Mouse (Mus musculus): Measurements from ENCODE around the gene Tmem221.

The Tmem221 gene

GRCm38 (mm10) chr8:71545053-71545452, 13.6 kb downstream of the Tmem221 start:
- no peak for DNase-seq

GRCm38 (mm10) chr8:71543755-71544154, 14.9 kb downstream of the Tmem221 start:
- no peak for DNase-seq

GRCm38 (mm10) chr8:71542632-71543343, 15.9 kb downstream of the Tmem221 start, which contains the start of gene Mvb12a:
Gene Mvb12a, plus strand, starts transcription at chr8:71542922.
- peak; percentile 98 to 99 for DNase-seq

GRCm38 (mm10) chr8:71537028-71537867, 21.4 kb downstream of the Tmem221 start, which contains the start of gene Bst2:
Gene Bst2, minus strand, starts transcription at chr8:71537456.
- DNase-seq: peak; percentile 93 to 94

GRCm38 (mm10) chr8:71535663-71536062, 23.0 kb downstream of the Tmem221 start:
- no peak for DNase-seq

GRCm38 (mm10) chr8:71534263-71534810, 24.3 kb downstream of the Tmem221 start:
- DNase-seq: no peak

GRCm38 (mm10) chr8:71530735-71531467, 27.8 kb downstream of the Tmem221 start:
- DNase-seq: peak in 1 of 2 experiments; percentile 47

GRCm38 (mm10) chr8:71528362-71529073, 30.2 kb downstream of the Tmem221 start:
- peak in 1 of 2 experiments; percentile 47 for DNase-seq

- DNase-seq: no peak
Measured at GRCm38 (mm10) chr8:71527162-71527870, 31.4 kb downstream of the Tmem221 start.

- DNase-seq: no peak
Measured at GRCm38 (mm10) chr8:71526272-71526671, 32.4 kb downstream of the Tmem221 start.

GRCm38 (mm10) chr8:71525226-71526050, 33.2 kb downstream of the Tmem221 start, which contains the start of gene Ccdc194:
Gene Ccdc194, minus strand, starts transcription at chr8:71525711.
- DNase-seq: no peak

- peak; percentile 91 to 95 for DNase-seq
Measured at GRCm38 (mm10) chr8:71521634-71522033, 37.0 kb downstream of the Tmem221 start.

- DNase-seq: peak; percentile 47 to 76
Measured at GRCm38 (mm10) chr8:71519037-71519825, 39.4 kb downstream of the Tmem221 start.

- DNase-seq: peak in 1 of 2 experiments; percentile 73
Measured at GRCm38 (mm10) chr8:71516786-71517185, 41.9 kb downstream of the Tmem221 start.

GRCm38 (mm10) chr8:71515043-71515442, 43.6 kb downstream of the Tmem221 start:
- no peak for DNase-seq

- no peak for DNase-seq
Measured at GRCm38 (mm10) chr8:71513018-71513754, 45.5 kb downstream of the Tmem221 start.

- peak; percentile 48 to 59 for DNase-seq
Measured at GRCm38 (mm10) chr8:71511644-71512043, 47.0 kb downstream of the Tmem221 start, which contains the start of gene Plvap. Gene Plvap, minus strand, starts transcription at chr8:71511752.

- no peak for DNase-seq
Measured at GRCm38 (mm10) chr8:71509316-71509715, 49.4 kb downstream of the Tmem221 start.

Measured in kidney, adult 8-10 months (tissue).